Mouse (Mus musculus) liver, embryonic 13.5 days (tissue): ENCODE results near the gene Vwa7. TPM values are rescaled to one million over a fixed set of nuclear protein-coding genes. Genes with fewer than 3 reads are reported as not detected.
A peak's percentile ranks its signal among the peaks of the same experiment; 100 is the strongest.

Source experiments
- ATAC-seq: fragments of 200-750 bp; cut with Nextera tagmentation; 2 replicates; pipeline ENCODE4 v1.8.0; 2017; ENCODE audit warnings: low read depth, mild to moderate bottlenecking, moderate number of reproducible peaks, moderate library complexity
- DNase-seq: peaks from one replicate; pipeline ENCODE4 v3.0.0; 2022
- H3K27ac ChIP-seq: fragments of 300-500 bp; sonication (generic); 2 replicates; pipeline ENCODE4 v1.5.1; 2015; ENCODE audit warnings: moderate library complexity, mild to moderate bottlenecking, inconsistent platforms
- H3K27me3 ChIP-seq: fragments of 300-500 bp; sonication (generic); 2 replicates; pipeline ENCODE4 v1.6.1; 2015; ENCODE audit warnings: mild to moderate bottlenecking, inconsistent platforms
- H3K36me3 ChIP-seq: fragments of 300-500 bp; sonication (generic); 2 replicates; pipeline ENCODE4 v1.6.1; 2015; ENCODE audit warnings: mild to moderate bottlenecking, inconsistent platforms
- H3K4me1 ChIP-seq: fragments of 300-500 bp; sonication (generic); replicated peaks from 2 replicates; pipeline ENCODE4 v1.6.1; 2015; ENCODE audit warnings: inconsistent platforms
- H3K4me2 ChIP-seq: fragments of 300-500 bp; sonication (generic); 2 replicates; pipeline ENCODE4 v1.6.1; 2015; ENCODE audit warnings: inconsistent platforms, mild to moderate bottlenecking, moderate library complexity
- H3K4me3 ChIP-seq: fragments of 300-500 bp; sonication (generic); replicated peaks from 2 replicates; pipeline ENCODE4 v1.5.1; 2015; ENCODE audit warnings: mild to moderate bottlenecking, inconsistent platforms
- H3K9ac ChIP-seq: fragments of 300-500 bp; sonication (generic); 2 replicates; pipeline ENCODE4 v1.6.1; 2015; ENCODE audit warnings: mild to moderate bottlenecking, inconsistent platforms
- H3K9me3 ChIP-seq: fragments of 300-500 bp; sonication (generic); replicated peaks from 2 replicates; pipeline ENCODE4 v1.6.1; 2016; ENCODE audit warnings: inconsistent platforms
- WGBS: fragments of 180-500 bp; shearing (Covaris S2); methylation state at CpG from one replicate; pipeline ENCODE4 v1.1.7; 2015; ENCODE audit not compliant: insufficient replicate concordance; 5-methylcytosine and 5-hydroxymethylcytosine counted together
- polyA plus RNA-seq: library from polyadenylated mRNA; unstranded; fragments of >200 nt; fragmentation: Nextera tagmentation; extraction: Ambion mirVana; gene quantifications from 2 replicates; pipeline ENCODE4 v1.2.1, GENCODE M21; 2015

The Vwa7 gene
- polyA plus RNA-seq, 1 experiment from 2014 or later: 0.08 TPM

DNA sequence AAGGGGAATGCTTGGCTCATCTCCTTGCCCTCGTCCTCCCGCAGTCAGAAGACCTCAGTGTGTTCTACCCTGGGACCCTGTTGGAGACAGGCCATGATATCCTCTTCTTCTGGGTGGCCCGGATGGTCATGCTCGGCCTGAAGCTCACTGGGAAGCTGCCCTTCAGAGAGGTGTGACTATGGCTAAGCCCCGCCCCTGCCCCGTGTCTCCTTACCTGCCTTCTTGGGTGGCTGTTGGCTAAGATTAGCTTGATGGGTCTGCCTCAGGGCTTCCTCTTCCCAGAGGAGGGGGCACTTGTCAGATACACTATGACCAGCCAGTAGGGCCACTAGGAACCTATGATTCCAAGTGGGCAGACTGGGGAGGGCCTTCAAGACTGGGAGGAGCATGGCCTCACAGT lies 3.2 kb upstream of the Vwa7 start:
- H3K27ac ChIP-seq: no peak overlapping the region
- no peak overlapping the region for H3K4me2 ChIP-seq
- WGBS: 75% methylated on average over 6 of the region's 6 CpGs
- ATAC-seq (no peak), DNase-seq (no peak)
- peaks cover 20% of the 10 kb centered on the region for H3K4me1 ChIP-seq
- no peaks in the 10 kb centered on the region for H3K27me3 ChIP-seq
- H3K4me3 ChIP-seq: no peak overlapping the region
- no peak overlapping the region for H3K9ac ChIP-seq
- peaks cover 92% of the 10 kb centered on the region for H3K36me3 ChIP-seq
- H3K9me3 ChIP-seq: no peaks in the 10 kb centered on the region

- Histone ChIP-seq H3K9me3 (no peaks in the 10 kb centered on the region), H3K36me3 (peaks cover 72% of the 10 kb centered on the region), H3K27ac (no peak overlapping the region), H3K4me3 (no peak overlapping the region), H3K4me2 (no peak overlapping the region), H3K4me1 (peaks cover 20% of the 10 kb centered on the region), H3K27me3 (no peaks in the 10 kb centered on the region), H3K9ac (no peak overlapping the region)
- WGBS: 89% methylated on average over 16 of the region's 16 CpGs
- DNase-seq: no peak
- ATAC-seq: no peak
Measured at GRCm38 (mm10) chr17:35015296-35015695, 1.1 kb upstream of the Vwa7 start.

DNA sequence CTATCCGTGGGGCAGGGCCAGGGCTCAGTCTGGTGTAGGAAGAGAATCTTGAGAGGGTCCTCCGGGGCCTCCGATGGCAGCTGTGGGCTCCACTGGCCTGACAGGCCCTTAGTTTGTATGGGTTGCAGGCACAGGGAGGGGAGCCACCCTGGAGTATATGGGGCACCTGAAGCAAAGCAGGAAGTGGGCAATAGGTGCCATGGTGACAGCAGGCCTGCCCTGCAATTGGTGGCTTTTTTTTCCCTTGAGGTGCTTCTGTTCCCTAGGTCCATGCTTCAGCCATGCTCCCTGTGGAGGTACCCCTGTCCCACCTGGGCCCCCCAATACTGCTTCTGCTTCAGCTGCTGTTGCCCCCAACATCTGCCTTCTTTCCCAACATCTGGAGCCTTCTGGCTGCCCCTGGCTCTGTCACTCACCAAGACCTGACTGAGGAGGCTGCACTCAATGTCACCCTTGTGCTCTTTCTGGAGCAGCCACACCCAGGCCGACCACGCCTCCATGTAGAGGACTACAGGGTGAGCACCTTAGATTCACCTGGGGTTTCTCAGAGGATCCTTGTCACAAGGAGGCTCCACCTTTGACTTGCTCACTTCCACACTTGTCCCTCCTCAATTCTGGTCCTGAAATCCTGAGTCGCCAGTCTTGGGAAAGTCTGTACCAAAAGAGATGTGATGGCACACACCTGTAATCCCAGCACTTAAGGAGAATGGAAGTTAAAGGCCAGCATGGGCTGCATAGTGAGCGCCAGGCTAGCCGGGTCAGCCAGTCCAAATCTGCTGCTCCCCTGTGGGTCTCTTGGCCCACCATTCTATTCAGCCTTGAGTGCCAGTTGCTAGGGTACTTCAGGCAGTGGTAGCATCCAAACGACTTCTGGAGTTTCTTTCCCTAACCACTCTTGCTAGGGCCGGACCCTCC lies 669 bp downstream of the Vwa7 start:
- ATAC-seq (0 out of 2 replicates have a peak, but pooled peaks have one; percentile 10), DNase-seq (no peak)
- WGBS: 72% methylated on average over 10 of the region's 10 CpGs
- no peaks in the 10 kb centered on the region for H3K9me3 ChIP-seq
- H3K27ac ChIP-seq: peak overlapping the region; percentile 47; the same call in 1 of the 2 replicates
- H3K27me3 ChIP-seq: no peaks in the 10 kb centered on the region
- no peak overlapping the region for H3K9ac ChIP-seq
- no peak overlapping the region for H3K4me2 ChIP-seq
- H3K4me3 ChIP-seq: no peak overlapping the region
- peaks cover 54% of the 10 kb centered on the region for H3K36me3 ChIP-seq
- peaks cover 35% of the 10 kb centered on the region for H3K4me1 ChIP-seq

GRCm38 (mm10) chr17:35017706-35018030 lies 1.3 kb downstream of the Vwa7 start:
- H3K9ac ChIP-seq: no peak overlapping the region
- H3K9me3 ChIP-seq: no peaks in the 10 kb centered on the region
- H3K27ac ChIP-seq: no peak overlapping the region
- H3K27me3 ChIP-seq: no peaks in the 10 kb centered on the region
- H3K4me1 ChIP-seq: peaks cover 41% of the 10 kb centered on the region
- ATAC-seq (no peak), DNase-seq (no peak)
- no peak overlapping the region for H3K4me2 ChIP-seq
- H3K36me3 ChIP-seq: peaks cover 48% of the 10 kb centered on the region
- WGBS: 72% methylated on average over 14 of the region's 14 CpGs
- no peak overlapping the region for H3K4me3 ChIP-seq

DNA sequence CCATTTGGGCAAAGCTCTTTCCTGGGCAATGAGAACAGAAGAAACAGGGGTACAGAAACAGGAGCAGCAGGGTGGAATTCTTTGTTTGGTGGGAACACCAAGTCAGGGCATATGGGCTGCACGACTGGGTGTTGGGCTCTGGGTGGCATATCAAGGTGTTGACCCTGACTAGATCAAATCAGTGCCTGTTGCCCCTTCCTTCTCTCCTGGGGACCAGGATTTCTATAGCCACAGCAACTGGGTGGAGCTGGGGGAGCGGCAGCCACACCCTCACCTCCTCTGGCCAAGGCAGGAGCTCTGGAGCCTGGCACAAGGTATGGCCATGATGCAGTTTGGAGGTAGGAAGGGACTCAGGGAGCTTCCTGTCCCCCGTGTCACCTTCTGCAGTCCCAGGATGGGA lies 1.8 kb downstream of the Vwa7 start:
- 61% methylated on average over 3 of the region's 3 CpGs for WGBS
- no peaks in the 10 kb centered on the region for H3K27me3 ChIP-seq
- no peak for DNase-seq

GRCm38 (mm10) chr17:35019894-35020293 lies 3.5 kb downstream of the Vwa7 start:
- Histone ChIP-seq H3K27ac (no peak overlapping the region), H3K9ac (no peak overlapping the region), H3K4me2 (no peak overlapping the region), H3K9me3 (no peaks in the 10 kb centered on the region), H3K4me1 (peaks cover 60% of the 10 kb centered on the region), H3K27me3 (no peaks in the 10 kb centered on the region), H3K4me3 (no peak overlapping the region), H3K36me3 (peaks cover 26% of the 10 kb centered on the region)
- ATAC-seq: no peak
- no peak for DNase-seq
- 79% methylated on average over 11 of the region's 11 CpGs for WGBS

More for the DNA sequence above, 1.8 kb downstream of the Vwa7 start:
- H3K4me2 ChIP-seq: no peak overlapping the region
- H3K9ac ChIP-seq: no peak overlapping the region
- no peak overlapping the region for H3K27ac ChIP-seq
- H3K9me3 ChIP-seq: no peaks in the 10 kb centered on the region
- H3K4me1 ChIP-seq: peaks cover 46% of the 10 kb centered on the region
- ATAC-seq: no peak
- H3K36me3 ChIP-seq: peaks cover 43% of the 10 kb centered on the region
- H3K4me3 ChIP-seq: no peak overlapping the region

DNA sequence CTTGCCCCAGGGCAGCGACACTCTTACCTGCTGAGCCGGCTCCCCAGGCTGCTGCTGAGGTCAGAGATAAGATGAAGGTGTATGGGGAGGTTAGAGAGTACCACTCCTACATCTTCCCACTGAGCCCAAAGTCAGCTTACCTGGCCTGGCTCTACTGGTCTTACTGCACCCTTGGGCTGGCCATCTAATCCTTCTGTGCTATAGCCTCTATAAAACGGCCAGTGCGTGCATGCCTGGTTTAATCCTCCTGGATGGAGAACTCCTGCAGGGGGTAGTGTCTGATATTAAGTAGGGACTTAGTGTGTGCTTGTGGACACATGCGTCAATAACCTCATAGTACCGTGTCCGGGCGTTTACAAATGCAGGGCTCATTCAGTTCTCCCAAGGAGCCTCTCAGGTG lies 4.2 kb downstream of the Vwa7 start:
- ATAC-seq (no peak), DNase-seq (no peak)
- 81% methylated on average over 8 of the region's 8 CpGs for WGBS
- H3K27me3 ChIP-seq: no peaks in the 10 kb centered on the region
- H3K9ac ChIP-seq: no peak overlapping the region
- peaks cover 65% of the 10 kb centered on the region for H3K4me1 ChIP-seq
- no peak overlapping the region for H3K4me3 ChIP-seq
- H3K27ac ChIP-seq: no peak overlapping the region
- no peak overlapping the region for H3K4me2 ChIP-seq
- H3K9me3 ChIP-seq: no peaks in the 10 kb centered on the region
- peaks cover 19% of the 10 kb centered on the region for H3K36me3 ChIP-seq

DNA sequence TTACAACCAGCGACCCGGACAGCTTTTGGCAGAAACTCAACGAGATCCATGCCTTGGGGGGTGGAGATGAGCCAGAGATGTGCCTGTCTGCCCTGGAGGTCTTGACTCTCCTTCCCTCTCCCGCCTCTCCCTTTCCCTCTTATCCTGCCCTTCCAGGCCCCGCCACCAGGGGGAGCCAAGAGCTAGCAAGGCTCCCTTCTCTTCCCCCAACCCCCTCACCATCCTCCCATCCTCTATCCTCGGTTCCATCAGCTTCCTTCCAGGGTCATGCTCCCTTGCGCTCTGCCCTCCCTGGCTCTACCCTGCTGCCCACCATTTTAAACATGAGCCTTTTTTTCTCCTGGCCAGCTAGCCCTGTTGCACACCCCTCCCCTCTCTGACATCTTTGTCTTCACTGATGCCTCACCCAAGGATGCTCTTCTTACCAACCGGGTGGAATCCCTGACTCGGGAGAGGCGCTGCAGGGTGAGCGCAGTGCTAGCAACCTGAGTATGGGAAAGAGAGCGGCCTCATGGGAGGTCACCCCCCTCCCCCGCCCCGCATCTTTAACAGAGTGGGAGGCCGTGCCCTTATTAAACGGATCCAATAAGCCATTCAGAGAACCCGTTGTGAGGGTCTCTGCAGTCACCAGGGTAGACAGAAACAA lies 4.9 kb downstream of the Vwa7 start:
- H3K4me1 ChIP-seq: peaks cover 65% of the 10 kb centered on the region
- H3K27ac ChIP-seq: peak overlapping the region; percentile 80

DNA sequence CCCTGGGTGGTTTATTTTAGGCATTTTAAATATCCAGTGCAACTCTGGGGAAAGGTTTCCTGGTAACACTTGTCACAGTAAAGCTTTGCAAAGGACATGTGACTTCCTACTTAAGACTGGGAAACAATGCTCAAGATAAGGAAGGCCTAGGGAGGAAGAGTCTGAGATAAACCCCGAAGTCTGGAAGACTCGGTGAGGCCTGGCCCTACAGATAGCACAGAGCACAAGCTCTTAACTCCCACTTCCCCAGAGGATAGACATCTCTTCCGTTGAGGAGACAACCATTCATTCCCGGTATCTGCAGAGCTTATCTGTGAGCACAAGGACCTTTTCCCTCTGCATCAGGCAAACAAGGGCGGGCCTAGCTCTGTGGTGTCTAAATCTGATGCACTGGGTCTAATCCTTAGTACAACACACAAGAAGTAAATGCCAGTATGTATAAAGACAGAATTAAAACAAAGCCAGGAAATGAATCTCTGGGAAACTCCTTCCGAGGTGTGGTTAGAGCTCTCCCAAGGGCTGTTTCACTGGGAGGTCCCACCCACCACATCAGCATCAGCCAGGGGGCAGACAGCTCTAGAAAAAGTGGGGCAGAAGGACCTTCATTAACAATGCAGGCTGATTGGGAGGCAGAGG lies 5.6 kb downstream of the Vwa7 start:
- DNase-seq: peak; percentile 75
- Histone ChIP-seq H3K36me3 (peaks cover 5% of the 10 kb centered on the region), H3K4me3 (peak overlapping the region; percentile 29; the same call in 1 of the 2 replicates), H3K9me3 (no peaks in the 10 kb centered on the region), H3K4me1 (peaks cover 60% of the 10 kb centered on the region), H3K27me3 (no peaks in the 10 kb centered on the region), H3K9ac (peak overlapping the region; percentile 47; the same call in 1 of the 2 replicates), H3K4me2 (peak overlapping the region; percentile 56), H3K27ac (peak overlapping the region; percentile 80)
- peak; percentile 91 for ATAC-seq
- WGBS: 6% methylated on average over 6 of the region's 6 CpGs

More for the DNA sequence above, 4.9 kb downstream of the Vwa7 start:
- H3K4me3 ChIP-seq: peak overlapping the region; percentile 29; the same call in 1 of the 2 replicates
- DNase-seq (peak; percentile 78), ATAC-seq (peak; percentile 19)
- peak overlapping the region; percentile 47; the same call in 1 of the 2 replicates for H3K9ac ChIP-seq
- H3K9me3 ChIP-seq: no peaks in the 10 kb centered on the region
- 3% methylated on average over 17 of the region's 17 CpGs for WGBS
- H3K27me3 ChIP-seq: no peaks in the 10 kb centered on the region
- peak overlapping the region; percentile 56 for H3K4me2 ChIP-seq
- peaks cover 12% of the 10 kb centered on the region for H3K36me3 ChIP-seq

DNA sequence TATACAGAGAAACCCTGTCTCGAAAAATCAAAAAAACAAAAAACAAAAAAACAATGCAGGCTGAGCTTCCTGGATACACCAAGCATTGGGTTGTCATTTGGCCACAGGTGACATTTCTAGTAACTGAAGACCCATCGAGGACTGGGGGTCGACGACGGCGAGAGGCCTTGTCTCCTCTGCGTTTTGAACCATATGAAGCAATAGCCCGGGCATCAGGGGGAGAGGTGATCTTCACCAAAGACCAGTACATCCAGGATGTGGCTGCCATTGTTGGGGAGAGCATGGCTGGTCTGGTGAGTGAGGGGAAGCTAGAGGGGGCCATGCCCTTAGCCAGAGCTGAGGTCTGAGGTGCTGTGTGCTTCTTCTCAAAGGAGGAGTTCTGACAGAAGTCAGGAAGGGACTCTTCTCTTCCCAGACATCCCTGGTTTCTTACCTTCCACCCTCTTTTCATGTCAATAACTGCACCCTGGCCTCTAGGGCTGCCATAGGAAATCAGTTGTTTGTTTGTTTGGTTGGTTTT lies 6.2 kb downstream of the Vwa7 start:
- Histone ChIP-seq H3K27ac (peak overlapping the region; percentile 58), H3K27me3 (no peaks in the 10 kb centered on the region), H3K4me2 (0 out of 2 replicates have a peak overlapping the region, but pooled peaks have one; percentile 56), H3K36me3 (no peaks in the 10 kb centered on the region), H3K4me1 (peaks cover 64% of the 10 kb centered on the region), H3K9ac (0 out of 2 replicates have a peak overlapping the region, but pooled peaks have one; percentile 11), H3K9me3 (no peaks in the 10 kb centered on the region), H3K4me3 (no peak overlapping the region)
- WGBS: 57% methylated on average over 8 of the region's 8 CpGs
- ATAC-seq (no peak), DNase-seq (no peak)

- WGBS: 72% methylated on average over 5 of the region's 5 CpGs
- Histone ChIP-seq H3K9me3 (no peaks in the 10 kb centered on the region), H3K9ac (peak overlapping the region; percentile 45; the same call in 1 of the 2 replicates), H3K4me2 (no peak overlapping the region), H3K36me3 (no peaks in the 10 kb centered on the region), H3K4me3 (no peak overlapping the region), H3K27ac (peak overlapping the region; percentile 58), H3K27me3 (no peaks in the 10 kb centered on the region), H3K4me1 (peaks cover 70% of the 10 kb centered on the region)
- ATAC-seq: no peak
- no peak for DNase-seq
Measured at GRCm38 (mm10) chr17:35023221-35023620, 6.8 kb downstream of the Vwa7 start.
